Mouse (Mus musculus) spleen, adult 12 weeks (tissue): ENCODE data around the gene Vps35l.

Experiments
- DNase-seq: peaks from one replicate; pipeline ENCODE4 v3.0.0; 2022; ENCODE audit warnings: low spot score

The Vps35l gene

GRCm38 (mm10) chr7:118879466-118880029, 139.5 kb downstream of the Vps35l start:
- no peak for DNase-seq

GRCm38 (mm10) chr7:118883957-118884356, 143.9 kb downstream of the Vps35l start:
- DNase-seq, result no peak

GRCm38 (mm10) chr7:118884969-118885368, 144.9 kb downstream of the Vps35l start:
- DNase-seq, result no peak

- no peak for DNase-seq
Measured at GRCm38 (mm10) chr7:118887303-118888055, 147.5 kb downstream of the Vps35l start.

GRCm38 (mm10) chr7:118889046-118889680, 149.1 kb downstream of the Vps35l start:
- DNase-seq, result no peak
